Mouse (Mus musculus) neural tube, embryonic 11.5 days (tissue): ENCODE measurements around the gene Fyb2. TPM values are rescaled to one million over a fixed set of nuclear protein-coding genes. Genes with fewer than 3 reads are reported as not detected.

ENCODE experiments used
- ATAC-seq: fragments of 200-750 bp; cut with Nextera tagmentation; 2 replicates; pipeline ENCODE4 v1.8.0; 2017; ENCODE audit warnings: moderate number of reproducible peaks, mild to moderate bottlenecking, moderate TSS enrichment, moderate library complexity; ENCODE audit not compliant: insufficient read depth, low FRiP score, low TSS enrichment
- DNase-seq: peaks from one replicate; pipeline ENCODE4 v3.0.0-alpha.2; 2015; ENCODE audit warnings: low spot score
- H3K27ac ChIP-seq: fragments of 300-500 bp; sonication (generic); 2 replicates; pipeline ENCODE4 v1.5.1; 2014; ENCODE audit warnings: low read depth, mild to moderate bottlenecking, low read length
- H3K27me3 ChIP-seq: fragments of 300-500 bp; sonication (generic); 2 replicates; pipeline ENCODE4 v1.6.1; 2014; ENCODE audit warnings: mild to moderate bottlenecking, low read length, mixed read lengths; ENCODE audit not compliant: control insufficient read depth, insufficient read depth
- H3K36me3 ChIP-seq: fragments of 300-500 bp; sonication (generic); 2 replicates; pipeline ENCODE4 v1.6.1; 2014; ENCODE audit warnings: mild to moderate bottlenecking, low read length, moderate library complexity, mixed read lengths; ENCODE audit not compliant: control insufficient read depth, insufficient read depth
- H3K4me1 ChIP-seq: fragments of 300-500 bp; sonication (generic); 2 replicates; pipeline ENCODE4 v1.6.1; 2014; ENCODE audit warnings: low read length, mixed read lengths; ENCODE audit not compliant: control insufficient read depth, insufficient read depth
- H3K4me2 ChIP-seq: fragments of 300-500 bp; sonication (generic); 2 replicates; pipeline ENCODE4 v1.6.1; 2014; ENCODE audit warnings: low read depth, mild to moderate bottlenecking, moderate library complexity
- H3K4me3 ChIP-seq: fragments of 300-500 bp; sonication (generic); 2 replicates; pipeline ENCODE4 v1.5.1; 2014; ENCODE audit warnings: low read depth, low read length
- H3K9ac ChIP-seq: fragments of 300-500 bp; sonication (generic); 2 replicates; pipeline ENCODE4 v1.6.1; 2014; ENCODE audit warnings: mild to moderate bottlenecking, low read length
- H3K9me3 ChIP-seq: fragments of 300-500 bp; sonication (generic); 2 replicates; pipeline ENCODE4 v1.6.1; 2016; ENCODE audit warnings: low read length; ENCODE audit not compliant: control insufficient read depth
- WGBS: fragments of 180-500 bp; shearing (Covaris S2); extraction: QIAGEN DNeasy Blood & Tissue Kit; methylation state at CpG from one replicate; pipeline ENCODE4 v1.1.7; 2014; 5-methylcytosine and 5-hydroxymethylcytosine counted together
- polyA plus RNA-seq: library from polyadenylated mRNA; unstranded; fragments of >200 nt; fragmentation: Nextera tagmentation; extraction: Ambion mirVana; gene quantifications from 2 replicates; pipeline ENCODE4 v1.2.1, GENCODE M21; 2014

The Fyb2 gene
- polyA plus RNA-seq, 1 experiment from 2014 or later = not detected

GRCm38 (mm10) chr4:104949304-104949703, 36.0 kb downstream of the Fyb2 start:
- H3K36me3 ChIP-seq = no peaks in the 10 kb centered on the region
- H3K4me1 ChIP-seq = no peaks in the 10 kb centered on the region
- no peak overlapping the region for H3K9ac ChIP-seq
- ATAC-seq (no peak), DNase-seq (no peak)
- no peak overlapping the region for H3K27ac ChIP-seq
- no peaks in the 10 kb centered on the region for H3K27me3 ChIP-seq
- no peaks in the 10 kb centered on the region for H3K9me3 ChIP-seq
- no peak overlapping the region for H3K4me2 ChIP-seq
- no peak overlapping the region for H3K4me3 ChIP-seq
- 59% methylated on average over 3 of the region's 3 CpGs for WGBS

- Histone ChIP-seq H3K4me1 (no peaks in the 10 kb centered on the region), H3K4me2 (no peak overlapping the region), H3K9me3 (no peaks in the 10 kb centered on the region), H3K36me3 (no peaks in the 10 kb centered on the region), H3K27ac (no peak overlapping the region), H3K27me3 (no peaks in the 10 kb centered on the region), H3K9ac (no peak overlapping the region), H3K4me3 (no peak overlapping the region)
- no peak for DNase-seq
- WGBS = 66% methylated on average over 4 of the region's 4 CpGs
- no peak for ATAC-seq
Measured at GRCm38 (mm10) chr4:104951280-104951878, 38.1 kb downstream of the Fyb2 start.

GRCm38 (mm10) chr4:104956691-104957090, 43.4 kb downstream of the Fyb2 start:
- ATAC-seq (no peak), DNase-seq (no peak)
- Histone ChIP-seq H3K9ac (no peak overlapping the region), H3K4me2 (no peak overlapping the region), H3K4me1 (no peaks in the 10 kb centered on the region), H3K27me3 (no peaks in the 10 kb centered on the region), H3K36me3 (no peaks in the 10 kb centered on the region), H3K4me3 (no peak overlapping the region), H3K9me3 (no peaks in the 10 kb centered on the region), H3K27ac (no peak overlapping the region)
- 69% methylated on average over 7 of the region's 7 CpGs for WGBS

- no peak for ATAC-seq
- Histone ChIP-seq H3K36me3 (no peaks in the 10 kb centered on the region), H3K9me3 (no peaks in the 10 kb centered on the region), H3K27me3 (no peaks in the 10 kb centered on the region), H3K4me1 (no peaks in the 10 kb centered on the region), H3K9ac (no peak overlapping the region), H3K4me3 (no peak overlapping the region), H3K4me2 (no peak overlapping the region), H3K27ac (no peak overlapping the region)
- WGBS = 85% methylated on average over 5 of the region's 5 CpGs
- DNase-seq = no peak
Measured at GRCm38 (mm10) chr4:104961431-104961830, 48.2 kb downstream of the Fyb2 start.

- Histone ChIP-seq H3K27me3 (no peaks in the 10 kb centered on the region), H3K4me2 (no peak overlapping the region), H3K27ac (no peak overlapping the region), H3K9ac (no peak overlapping the region), H3K36me3 (no peaks in the 10 kb centered on the region), H3K4me1 (no peaks in the 10 kb centered on the region), H3K4me3 (no peak overlapping the region), H3K9me3 (no peaks in the 10 kb centered on the region)
- ATAC-seq (no peak), DNase-seq (no peak)
- WGBS = 79% methylated on average over 2 of the region's 2 CpGs
Measured at GRCm38 (mm10) chr4:104972606-104973005, 59.4 kb downstream of the Fyb2 start.

- H3K27me3 ChIP-seq = no peaks in the 10 kb centered on the region
- no peaks in the 10 kb centered on the region for H3K9me3 ChIP-seq
- 92% methylated on average over 6 of the region's 6 CpGs for WGBS
- H3K4me3 ChIP-seq = no peak overlapping the region
- no peak overlapping the region for H3K9ac ChIP-seq
- no peak overlapping the region for H3K27ac ChIP-seq
- no peaks in the 10 kb centered on the region for H3K36me3 ChIP-seq
- no peak for ATAC-seq
- H3K4me1 ChIP-seq = no peaks in the 10 kb centered on the region
- H3K4me2 ChIP-seq = no peak overlapping the region
- no peak for DNase-seq
Measured at GRCm38 (mm10) chr4:104975162-104975830, 62.0 kb downstream of the Fyb2 start.

- Histone ChIP-seq H3K9ac (no peak overlapping the region), H3K36me3 (no peaks in the 10 kb centered on the region), H3K4me3 (no peak overlapping the region), H3K27me3 (no peaks in the 10 kb centered on the region), H3K9me3 (no peaks in the 10 kb centered on the region), H3K27ac (no peak overlapping the region), H3K4me2 (no peak overlapping the region), H3K4me1 (no peaks in the 10 kb centered on the region)
- ATAC-seq (no peak), DNase-seq (no peak)
- 86% methylated on average over 5 of the region's 5 CpGs for WGBS
Measured at GRCm38 (mm10) chr4:104985960-104986632, 72.8 kb downstream of the Fyb2 start.

GRCm38 (mm10) chr4:104987631-104988030, 74.4 kb downstream of the Fyb2 start:
- H3K27ac ChIP-seq = no peak overlapping the region
- H3K9me3 ChIP-seq = no peaks in the 10 kb centered on the region
- no peaks in the 10 kb centered on the region for H3K4me1 ChIP-seq
- no peak for ATAC-seq
- no peak overlapping the region for H3K9ac ChIP-seq
- no peaks in the 10 kb centered on the region for H3K27me3 ChIP-seq
- no peaks in the 10 kb centered on the region for H3K36me3 ChIP-seq
- H3K4me2 ChIP-seq = no peak overlapping the region
- WGBS = 89% methylated on average over 7 of the region's 7 CpGs
- no peak overlapping the region for H3K4me3 ChIP-seq
- no peak for DNase-seq

- no peaks in the 10 kb centered on the region for H3K36me3 ChIP-seq
- 89% methylated on average over 5 of the region's 5 CpGs for WGBS
- no peak overlapping the region for H3K4me2 ChIP-seq
- H3K9me3 ChIP-seq = no peaks in the 10 kb centered on the region
- no peaks in the 10 kb centered on the region for H3K4me1 ChIP-seq
- no peak for ATAC-seq
- H3K9ac ChIP-seq = no peak overlapping the region
- no peak overlapping the region for H3K27ac ChIP-seq
- H3K4me3 ChIP-seq = no peak overlapping the region
- no peaks in the 10 kb centered on the region for H3K27me3 ChIP-seq
- no peak for DNase-seq
Measured at GRCm38 (mm10) chr4:104988102-104988501, 74.8 kb downstream of the Fyb2 start.
